In genomic region chr11:53345328-53345727, GRCm38 (mm10) we compare ENCODE assay signal across 15 mouse cellular contexts. TPM values are rescaled to one million over a fixed set of nuclear protein-coding genes. Genes with fewer than 3 reads are reported as not detected.
DNase-seq lines count a peak whose midpoint lies in the region; ATAC-seq and TF ChIP-seq lines count a peak whose summit lies in the region.
"Had no signal": no experiment of that assay in that cellular context is flagged by ENCODE, and none has a peak within 500 bp of the region (broad histone marks: within the 10 kb centered on the region; RNA-seq: fewer than 3 reads in every experiment).

No protein-coding gene starts in this region.

- TF ChIP-seq CTCF in G1E (IDR thresholded peaks at IDR 0.05; ENCODE audit: low read depth, low read length): no peak
- no peak for TF ChIP-seq CTCF in lung, adult 2 months (IDR thresholded peaks at IDR 0.05; ENCODE audit: insufficient read depth, low read length)

- peaks cover 20% of the 10 kb centered on the region for H3K4me1 ChIP-seq in heart, embryonic 13.5 days
- peaks cover 71% of the 10 kb centered on the region for H3K4me1 ChIP-seq in G1E (ENCODE audit: insufficient read depth, low read depth, low read length)
- no peaks in the 10 kb centered on the region; the same call in 1 of the 2 replicates for H3K4me1 ChIP-seq in lung, adult 2 months (ENCODE audit: control insufficient read depth, insufficient read depth, low read length)

- ATAC-seq in heart, embryonic 13.5 days (ENCODE audit: extremely low read depth, insufficient number of reproducible peaks, low FRiP score, low TSS enrichment): no peak
- ATAC-seq in G1E (ENCODE audit: extremely low read depth, insufficient number of reproducible peaks, low FRiP score, poor library complexity, severe bottlenecking): peak; percentile 89
- ATAC-seq in monocyte, adult 5-6 weeks (replicated peaks; ENCODE audit: insufficient number of reproducible peaks, low FRiP score, low TSS enrichment, poor library complexity, severe bottlenecking): no peak

- TF ChIP-seq POLR2A in lung, adult 2 months (IDR thresholded peaks at IDR 0.05; ENCODE audit: borderline replicate concordance, extremely low read depth, low read depth, low read length): no peak

- no peaks in the 10 kb centered on the region for H3K9me3 ChIP-seq in heart, embryonic 13.5 days
- no peaks in the 10 kb centered on the region for H3K9me3 ChIP-seq in G1E (replicated peaks)
- H3K9me3 ChIP-seq: embryonic facial prominence, embryonic 10.5 days; limb, embryonic 13.5 days had no signal

- no peaks in the 10 kb centered on the region for H3K27me3 ChIP-seq in heart, embryonic 13.5 days (replicated peaks)
- H3K27me3 ChIP-seq in G1E (ENCODE audit: insufficient read depth, low read length): no peaks in the 10 kb centered on the region
- no peaks in the 10 kb centered on the region for H3K27me3 ChIP-seq in splenic B cell, adult 2 months (ENCODE audit: control insufficient read depth, insufficient read depth, low read length, poor library complexity, severe bottlenecking)
- H3K27me3 ChIP-seq: limb, embryonic 13.5 days had no signal

- H3K9ac ChIP-seq in heart, embryonic 13.5 days: peak overlapping the region; percentile 40; the same call in 1 of the 2 replicates
- H3K9ac ChIP-seq: limb, embryonic 13.5 days had no signal

- no peaks in the 10 kb centered on the region for H3K36me3 ChIP-seq in heart, embryonic 13.5 days
- H3K36me3 ChIP-seq in G1E (replicated peaks): no peaks in the 10 kb centered on the region
- H3K36me3 ChIP-seq in splenic B cell, adult 2 months (ENCODE audit: control insufficient read depth, insufficient read depth, low read length, poor library complexity, severe bottlenecking): no peaks in the 10 kb centered on the region
- H3K36me3 ChIP-seq: embryonic facial prominence, embryonic 10.5 days; limb, embryonic 13.5 days had no signal

- H3K4me3 ChIP-seq in heart, embryonic 13.5 days: no peak overlapping the region
- no peak overlapping the region for H3K4me3 ChIP-seq in G1E (ENCODE audit: low read depth, low read length)
- no peak overlapping the region for H3K4me3 ChIP-seq in lung, adult 2 months (replicated peaks; ENCODE audit: extremely low read depth, low read depth, low read length)
- H3K4me3 ChIP-seq: embryonic facial prominence, embryonic 10.5 days; gastrocnemius, adult 2 months; limb, embryonic 13.5 days had no signal

- no peak overlapping the region for H3K4me2 ChIP-seq in heart, embryonic 13.5 days
- H3K4me2 ChIP-seq: limb, embryonic 13.5 days had no signal

- no peak overlapping the region for H3K27ac ChIP-seq in heart, embryonic 13.5 days (replicated peaks)
- H3K27ac ChIP-seq: embryonic facial prominence, embryonic 10.5 days; gastrocnemius, adult 2 months; limb, embryonic 13.5 days had no signal

- DNase-seq in heart, adult 9 months (ENCODE audit: low spot score in 2 of 2): no peak
- peak; percentile 62 for DNase-seq in G1E (ENCODE audit: low spot score)
- peak; percentile 31 for DNase-seq in layer of hippocampus, adult 9-10 months (ENCODE audit: low spot score)
- DNase-seq in splenic B cell, adult 2 months (ENCODE audit: low read depth, low spot score): peak; percentile 13
- no peak for DNase-seq in lung, adult 2 months
- DNase-seq in kidney, adult 18-20 months: no peak
- DNase-seq: adrenal gland, adult 2 months; gastrocnemius, adult 2 months; heart, postnatal 36 days; kidney, adult 11 months; lung, postnatal 4 days had no signal

- 11% methylated on average over 5 of the region's 5 CpGs for WGBS in heart, embryonic 13.5 days
- WGBS in lung, adult 2 months: 33% methylated on average over 5 of the region's 5 CpGs

RNA-seq across cellular contexts. Expression of gene Aff4, which starts 5.3 kb away (rescaled TPM):
- polyA plus RNA-seq in heart, embryonic 13.5 days (2015; fragmentation: Nextera tagmentation; extraction: Ambion mirVana): 31.2 and 38.7 TPM in 2 replicates
- total RNA-seq in G1E (2014; fragmentation: Nextera tagmentation) (246 and 249 TPM in 2 replicates), G1E (2017) (66.4 and 86.2 TPM in 2 replicates)
- 3.4 and 4.5 TPM in 2 replicates for polyA plus RNA-seq in G1E (2012)
- 14.0 and 20.4 TPM in 2 replicates for polyA plus RNA-seq in lung, adult 2 months (2012; rRNA removed)
- 73.5 to 126 TPM (median 78.0 TPM) in 3 replicates for total RNA-seq in monocyte, adult 5-6 weeks (2017)

RNA-seq across cellular contexts. Expression of gene Zcchc10, which starts 20.8 kb away (rescaled TPM):
- 13.6 and 15.8 TPM in 2 replicates for polyA plus RNA-seq in heart, embryonic 13.5 days (2015; fragmentation: Nextera tagmentation; extraction: Ambion mirVana)
- total RNA-seq in G1E (2014; fragmentation: Nextera tagmentation) (22.6 and 30.5 TPM in 2 replicates), G1E (2017) (5.1 and 8.8 TPM in 2 replicates)
- polyA plus RNA-seq in G1E (2012): 2.6 and 2.8 TPM in 2 replicates
- polyA plus RNA-seq in lung, adult 2 months (2012; rRNA removed): 3.0 and 5.1 TPM in 2 replicates
- 2.3 to 9.1 TPM (median 5.5 TPM) in 3 replicates for total RNA-seq in monocyte, adult 5-6 weeks (2017)

RNA-seq across cellular contexts. Expression of gene Hspa4, which starts 45.1 kb away (rescaled TPM):
- polyA plus RNA-seq in heart, embryonic 13.5 days (2015; fragmentation: Nextera tagmentation; extraction: Ambion mirVana): 61.3 and 63.2 TPM in 2 replicates
- 279 and 280 TPM in 2 replicates for total RNA-seq in G1E (2014; fragmentation: Nextera tagmentation)
- total RNA-seq in G1E (2017): 327 and 391 TPM in 2 replicates
- 55.9 and 57.1 TPM in 2 replicates for polyA plus RNA-seq in G1E (2012)
- 22.0 and 24.9 TPM in 2 replicates for polyA plus RNA-seq in lung, adult 2 months (2012; rRNA removed)
- 251 to 386 TPM (median 355 TPM) in 3 replicates for total RNA-seq in monocyte, adult 5-6 weeks (2017)

Comparison
In these comparisons a context has a peak if more than half of its experiments do, and no peak if none do; other contexts are left out.
1. DNase-seq: peak in G1E (single experiment), layer of hippocampus, adult 9-10 months (single experiment) and splenic B cell, adult 2 months (single experiment); none in heart, adult 9 months (0 of 2), lung, adult 2 months (single experiment) and kidney, adult 18-20 months (single experiment).